Mouse (Mus musculus): ENCODE measurements around the gene Map3k20.

Gene Map3k20

GRCm38 (mm10) chr2:72320661-72321060 lies 35.2 kb downstream of the Map3k20 start:
- no peak for DNase-seq (ENCODE audit: low read depth, low spot score)

- DNase-seq (ENCODE audit: low read depth, low spot score), result no peak
Observed at GRCm38 (mm10) chr2:72321591-72321990, 36.2 kb downstream of the Map3k20 start.

- DNase-seq (ENCODE audit: low read depth, low spot score), result no peak
Observed at GRCm38 (mm10) chr2:72322681-72323353, 37.4 kb downstream of the Map3k20 start.

- no peak for DNase-seq (ENCODE audit: low read depth, low spot score)
Observed at GRCm38 (mm10) chr2:72324436-72324835, 39.0 kb downstream of the Map3k20 start.

- no peak for DNase-seq (ENCODE audit: low read depth, low spot score)
Observed at GRCm38 (mm10) chr2:72326491-72326890, 41.1 kb downstream of the Map3k20 start.

GRCm38 (mm10) chr2:72328435-72328834 lies 43.0 kb downstream of the Map3k20 start:
- no peak for DNase-seq (ENCODE audit: low read depth, low spot score)

- DNase-seq (ENCODE audit: low read depth, low spot score), result no peak
Observed at GRCm38 (mm10) chr2:72330955-72331481, 45.6 kb downstream of the Map3k20 start.

- no peak for DNase-seq (ENCODE audit: low read depth, low spot score)
Observed at GRCm38 (mm10) chr2:72332067-72332466, 46.6 kb downstream of the Map3k20 start.

GRCm38 (mm10) chr2:72333210-72333609 lies 47.8 kb downstream of the Map3k20 start:
- DNase-seq (ENCODE audit: low read depth, low spot score), result no peak

GRCm38 (mm10) chr2:72336840-72337239 lies 51.4 kb downstream of the Map3k20 start:
- DNase-seq (ENCODE audit: low read depth, low spot score), result no peak

- DNase-seq (ENCODE audit: low read depth, low spot score), result no peak
Observed at GRCm38 (mm10) chr2:72345281-72345680, 59.8 kb downstream of the Map3k20 start.

- DNase-seq (ENCODE audit: low read depth, low spot score), result no peak
Observed at GRCm38 (mm10) chr2:72351329-72351728, 65.9 kb downstream of the Map3k20 start.

- no peak for DNase-seq (ENCODE audit: low read depth, low spot score)
Observed at GRCm38 (mm10) chr2:72351776-72352175, 66.3 kb downstream of the Map3k20 start.

- DNase-seq (ENCODE audit: low read depth, low spot score), result no peak
Observed at GRCm38 (mm10) chr2:72352756-72353155, 67.3 kb downstream of the Map3k20 start.

GRCm38 (mm10) chr2:72356471-72356870 lies 71.0 kb downstream of the Map3k20 start:
- DNase-seq (ENCODE audit: low read depth, low spot score), result no peak

- DNase-seq (ENCODE audit: low read depth, low spot score), result no peak
Observed at GRCm38 (mm10) chr2:72361572-72361971, 76.1 kb downstream of the Map3k20 start.

GRCm38 (mm10) chr2:72363449-72363848 lies 78.0 kb downstream of the Map3k20 start:
- no peak for DNase-seq (ENCODE audit: low read depth, low spot score)

GRCm38 (mm10) chr2:72365930-72366329 lies 80.5 kb downstream of the Map3k20 start:
- no peak for DNase-seq (ENCODE audit: low read depth, low spot score)

- DNase-seq (ENCODE audit: low read depth, low spot score), result no peak
Observed at GRCm38 (mm10) chr2:72366503-72366902, 81.1 kb downstream of the Map3k20 start.

- no peak for DNase-seq (ENCODE audit: low read depth, low spot score)
Observed at GRCm38 (mm10) chr2:72367850-72368249, 82.4 kb downstream of the Map3k20 start.

GRCm38 (mm10) chr2:72369140-72369600 lies 83.7 kb downstream of the Map3k20 start:
- DNase-seq (ENCODE audit: low read depth, low spot score), result no peak

- DNase-seq (ENCODE audit: low read depth, low spot score), result no peak
Observed at GRCm38 (mm10) chr2:72372136-72372535, 86.7 kb downstream of the Map3k20 start.

- DNase-seq (ENCODE audit: low read depth, low spot score), result no peak
Observed at GRCm38 (mm10) chr2:72374076-72374475, 88.6 kb downstream of the Map3k20 start.
